Mouse (Mus musculus): ENCODE data around the gene Ssr2.

DNA sequence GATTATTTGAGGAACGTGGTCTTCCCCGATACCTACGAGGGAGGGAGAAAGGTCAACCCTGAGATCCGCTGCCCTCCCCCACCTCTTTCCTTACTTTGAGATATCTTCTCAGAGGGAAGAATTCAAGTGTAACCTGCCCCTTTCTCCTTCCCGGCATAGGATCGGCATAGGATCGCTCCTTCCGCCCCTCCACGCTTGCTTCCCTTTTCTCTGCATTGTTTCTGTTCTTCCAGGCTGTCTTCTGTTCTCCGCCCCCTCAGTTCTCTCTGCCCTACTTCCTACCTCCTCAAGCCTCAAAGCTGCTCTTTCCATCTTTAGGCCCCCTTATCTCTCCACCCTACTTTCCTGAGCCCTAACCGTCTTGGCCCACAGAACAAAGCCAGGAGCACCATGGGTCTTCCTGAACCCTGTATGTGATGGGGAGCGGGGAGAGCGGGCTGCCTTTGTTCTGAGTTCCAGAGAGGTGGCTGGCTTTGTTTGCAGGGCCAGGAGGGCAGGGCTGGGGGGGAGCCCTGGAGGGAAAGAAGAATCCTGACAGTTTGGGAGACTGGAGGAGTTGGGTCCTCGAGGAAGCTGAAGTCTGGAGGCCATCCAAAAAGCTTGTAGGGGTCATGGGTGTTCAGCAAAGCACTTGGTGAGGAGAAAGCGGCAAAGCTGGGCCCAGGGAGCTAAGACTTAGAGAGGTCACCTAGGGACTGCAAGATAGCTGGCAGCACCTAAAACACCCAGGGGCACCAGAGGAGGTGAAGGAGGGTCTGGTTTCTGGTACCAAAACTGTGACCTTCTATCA lies 47.9 kb downstream of the Ssr2 start:
- TF ChIP-seq CTCF (IDR thresholded peaks at IDR 0.05; ENCODE audit: low read depth, low read length) (no peak), POLR2A (IDR thresholded peaks at IDR 0.05; ENCODE audit: extremely low read depth, insufficient read depth, low read length) (no peak)

Data from liver, adult 2 months (tissue).